Mouse (Mus musculus) Muller cell, postnatal 12 days (primary cell): Measurements from ENCODE around the gene Rrp7a.

Experiments
- DNase-seq: peaks from one replicate; pipeline ENCODE4 v3.0.0-alpha.2; 2015; ENCODE audit errors: inconsistent ontology term

Rrp7a gene

DNA sequence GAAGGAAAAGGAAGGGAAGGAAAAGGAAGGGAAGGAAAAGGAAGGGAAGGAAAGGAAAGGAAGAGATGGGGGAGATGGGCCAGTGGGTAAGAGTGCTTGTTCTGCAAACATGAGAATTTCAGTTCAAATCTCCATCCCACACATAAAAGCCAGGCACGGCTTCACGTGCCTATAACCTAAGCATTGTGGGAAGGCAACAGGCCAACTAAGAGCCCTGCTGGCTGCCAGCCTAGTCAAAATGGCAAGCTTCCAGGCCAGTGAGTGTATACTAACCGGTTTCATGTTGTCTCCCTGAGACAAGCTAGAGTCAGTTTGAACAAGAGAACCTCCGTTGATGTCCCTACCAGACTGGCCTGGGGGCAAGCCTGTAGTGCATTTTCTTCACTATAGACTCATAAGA, 57.1 kb downstream of the Rrp7a start:
- DNase-seq = peak; percentile 76
